Mouse (Mus musculus) hindbrain, postnatal 0 days (tissue): ENCODE data around the gene Teddm2. TPM values are rescaled to one million over a fixed set of nuclear protein-coding genes. Genes with fewer than 3 reads are reported as not detected.

Experiments
- ATAC-seq: fragments of 200-750 bp; cut with Nextera tagmentation; 2 replicates; pipeline ENCODE4 v1.8.0; 2017; ENCODE audit warnings: mild to moderate bottlenecking, moderate TSS enrichment, moderate library complexity
- DNase-seq: peaks from one replicate; pipeline ENCODE4 v3.0.0-alpha.2; 2015; ENCODE audit warnings: low spot score
- H3K27ac ChIP-seq: fragments of 300-500 bp; sonication (generic); 2 replicates; pipeline ENCODE4 v1.5.1; 2014; ENCODE audit warnings: mild to moderate bottlenecking
- H3K27me3 ChIP-seq: fragments of 300-500 bp; sonication (generic); 2 replicates; pipeline ENCODE4 v1.6.1; 2014; ENCODE audit warnings: low read length, mixed read lengths; ENCODE audit not compliant: insufficient read depth
- H3K36me3 ChIP-seq: fragments of 300-500 bp; sonication (generic); 2 replicates; pipeline ENCODE4 v1.6.1; 2014; ENCODE audit warnings: low read length, mixed read lengths; ENCODE audit not compliant: insufficient read depth
- H3K4me1 ChIP-seq: fragments of 300-500 bp; sonication (generic); 2 replicates; pipeline ENCODE4 v1.6.1; 2014; ENCODE audit warnings: antibody characterized with exemption, low read length, mixed read lengths; ENCODE audit not compliant: insufficient read depth
- H3K4me2 ChIP-seq: fragments of 300-500 bp; sonication (generic); 2 replicates; pipeline ENCODE4 v1.6.1; 2014; ENCODE audit warnings: low read depth, mild to moderate bottlenecking, low read length, moderate library complexity, mixed read lengths
- H3K4me3 ChIP-seq: fragments of 300-500 bp; sonication (generic); 2 replicates; pipeline ENCODE4 v1.5.1; 2014; ENCODE audit warnings: low read length
- H3K9ac ChIP-seq: fragments of 300-500 bp; sonication (generic); replicated peaks from 2 replicates; pipeline ENCODE4 v1.6.1; 2014; ENCODE audit warnings: mild to moderate bottlenecking, low read length, moderate library complexity, mixed read lengths
- H3K9me3 ChIP-seq: fragments of 300-500 bp; sonication (generic); 2 replicates; pipeline ENCODE4 v1.6.1; 2016; ENCODE audit warnings: low read length, mixed read lengths
- CTCF ChIP-seq: IDR thresholded peaks from 2 replicates; pipeline ENCODE4 v1.5.1; 2016; ENCODE audit warnings: antibody characterized with exemption, control low read depth, low read depth
- WGBS: fragments of 180-500 bp; shearing (Covaris S2); extraction: QIAGEN DNeasy Blood & Tissue Kit; methylation state at CpG from one replicate; pipeline ENCODE4 v1.1.7; 2014; 5-methylcytosine and 5-hydroxymethylcytosine counted together
- polyA plus RNA-seq: library from polyadenylated mRNA; unstranded; fragments of >200 nt; fragmentation: Nextera tagmentation; extraction: Ambion mirVana; gene quantifications from 2 replicates; pipeline ENCODE4 v1.2.1, GENCODE M21; 2015
- total RNA-seq: library from RNA; depleted of rRNA; stranded (reverse); fragments of >200 nt; gene quantifications from 2 replicates; pipeline ENCODE4 v1.2.3, GENCODE M21; 2014

Gene Teddm2
- total and polyA plus RNA-seq, 2 experiments from 2014 or later, result 1.4 to 1.6 TPM

DNA sequence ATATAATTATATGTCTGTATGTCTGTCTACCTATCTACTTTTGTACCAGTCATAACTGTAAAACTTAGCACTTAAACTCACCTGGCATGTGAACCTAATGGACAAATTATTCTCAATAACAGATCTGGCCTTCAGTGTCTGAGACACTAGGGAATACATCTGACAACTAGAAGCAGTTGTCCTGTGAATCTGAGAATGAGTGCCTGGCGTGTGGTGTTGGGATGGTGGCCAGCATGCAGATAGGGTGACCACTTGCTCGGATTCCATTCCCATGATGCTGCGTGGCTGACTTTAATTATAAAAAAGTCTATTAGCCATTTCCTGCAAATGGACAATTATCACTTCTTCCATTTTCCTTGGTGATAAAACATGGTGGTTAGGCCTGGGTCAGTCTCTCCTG is 5.9 kb upstream of the Teddm2 start:
- Histone ChIP-seq H3K4me2 (no peak overlapping the region), H3K27me3 (no peaks in the 10 kb centered on the region), H3K27ac (no peak overlapping the region), H3K4me3 (no peak overlapping the region), H3K36me3 (peaks cover 72% of the 10 kb centered on the region), H3K9ac (no peak overlapping the region), H3K9me3 (no peaks in the 10 kb centered on the region), H3K4me1 (peaks cover 9% of the 10 kb centered on the region; the same call in 1 of the 2 replicates)
- ATAC-seq (no peak), DNase-seq (no peak)
- TF ChIP-seq CTCF, result no peak
- 80% methylated on average over 3 of the region's 3 CpGs for WGBS

DNA sequence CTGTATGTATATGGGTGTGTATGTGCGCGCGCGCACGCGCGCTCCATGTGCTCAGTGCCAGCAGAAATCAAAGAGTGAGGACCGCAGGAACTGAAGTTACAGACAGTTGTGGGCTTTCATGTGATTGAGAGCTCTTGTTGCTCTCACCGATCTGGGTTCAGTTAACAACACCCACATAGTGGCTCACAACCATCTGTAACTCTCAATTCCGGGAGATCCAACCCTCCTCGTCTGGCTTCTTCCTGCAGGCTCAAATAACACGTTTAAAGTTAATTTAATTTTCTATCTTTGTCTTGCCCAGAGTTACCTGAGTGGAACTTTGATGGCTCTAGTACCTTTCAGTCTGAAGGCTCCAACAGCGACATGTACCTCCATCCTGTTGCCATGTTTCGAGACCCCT is 4.2 kb upstream of the Teddm2 start:
- Histone ChIP-seq H3K4me1 (peaks cover 9% of the 10 kb centered on the region; the same call in 1 of the 2 replicates), H3K4me3 (no peak overlapping the region), H3K4me2 (no peak overlapping the region), H3K27me3 (no peaks in the 10 kb centered on the region), H3K36me3 (peaks cover 59% of the 10 kb centered on the region), H3K9me3 (no peaks in the 10 kb centered on the region), H3K27ac (no peak overlapping the region), H3K9ac (no peak overlapping the region)
- 94% methylated on average over 14 of the region's 14 CpGs for WGBS
- DNase-seq (no peak), ATAC-seq (no peak)
- TF ChIP-seq CTCF, result no peak

DNA sequence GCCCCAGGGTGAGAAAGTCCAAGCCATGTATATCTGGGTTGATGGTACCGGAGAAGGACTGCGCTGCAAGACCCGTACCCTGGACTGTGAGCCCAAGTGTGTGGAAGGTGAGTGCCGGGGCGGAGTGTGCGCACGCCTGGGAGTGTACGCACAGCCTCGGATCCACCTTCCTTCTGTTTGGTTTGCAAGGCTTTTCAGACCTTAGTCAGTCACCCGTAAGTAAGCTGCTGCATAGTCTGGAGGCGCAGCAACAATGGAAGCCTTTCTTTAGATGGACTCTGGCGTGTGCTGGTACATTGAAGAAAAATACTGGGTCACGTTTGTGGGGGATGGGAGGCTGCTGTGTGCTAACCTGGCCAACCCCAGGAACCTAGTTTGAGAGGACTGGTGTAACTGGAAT is 3.0 kb upstream of the Teddm2 start:
- Histone ChIP-seq H3K9ac (peak overlapping the region; percentile 21; the same call in 1 of the 2 replicates), H3K4me2 (peak overlapping the region; percentile 72), H3K27ac (no peak overlapping the region), H3K36me3 (peaks cover 46% of the 10 kb centered on the region), H3K4me3 (peak overlapping the region; percentile 81), H3K27me3 (no peaks in the 10 kb centered on the region), H3K9me3 (no peaks in the 10 kb centered on the region), H3K4me1 (peaks cover 9% of the 10 kb centered on the region; the same call in 1 of the 2 replicates)
- DNase-seq (no peak), ATAC-seq (no peak)
- TF ChIP-seq CTCF, result no peak
- 39% methylated on average over 13 of the region's 13 CpGs for WGBS

DNA sequence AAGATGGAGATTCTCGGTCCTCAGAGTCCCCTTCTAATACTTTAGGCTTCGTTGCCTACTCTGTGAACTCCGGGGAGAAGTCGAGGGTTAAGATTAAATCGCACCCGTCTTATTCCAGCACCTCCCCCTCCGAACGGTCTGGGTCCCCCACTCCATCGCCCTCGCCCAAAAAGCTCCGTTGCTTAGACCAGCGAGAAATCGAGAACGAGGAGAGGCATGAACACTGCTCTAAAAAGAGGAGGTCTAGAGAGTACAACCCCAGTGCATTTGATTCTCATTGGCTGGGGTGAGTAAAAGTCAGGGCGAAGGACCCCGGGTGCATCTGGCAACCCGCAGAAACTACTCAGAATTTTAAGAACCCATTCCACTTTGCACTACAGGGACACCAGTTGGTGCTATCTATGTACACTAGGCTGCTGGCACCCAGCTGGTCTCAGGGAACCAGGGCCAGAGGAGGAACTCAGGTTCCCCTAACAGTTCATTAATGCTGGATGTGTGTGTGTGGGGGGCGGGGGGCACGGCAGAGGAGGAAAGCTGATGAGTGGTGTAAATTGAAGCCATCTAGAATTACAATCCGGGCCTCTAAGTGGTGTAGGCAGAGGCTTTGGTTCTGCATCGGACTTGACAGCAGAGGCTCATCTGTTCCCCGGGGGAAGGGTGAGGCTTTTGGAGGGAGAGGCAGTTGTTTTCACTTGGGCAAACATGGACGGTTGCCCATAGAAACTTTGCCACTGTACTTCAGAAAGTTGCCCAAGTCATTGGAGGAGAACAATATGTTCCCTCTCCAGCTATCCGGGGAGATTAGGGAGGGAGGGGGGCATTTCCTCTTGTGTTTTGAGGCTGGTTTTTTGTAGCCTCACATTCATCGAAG is 1.1 kb upstream of the Teddm2 start:
- peaks cover 29% of the 10 kb centered on the region for H3K36me3 ChIP-seq
- no peak for TF ChIP-seq CTCF
- H3K27me3 ChIP-seq, result no peaks in the 10 kb centered on the region
- H3K4me2 ChIP-seq, result peak overlapping the region; percentile 72
- H3K9me3 ChIP-seq, result no peaks in the 10 kb centered on the region
- ATAC-seq (no peak), DNase-seq (peak; percentile 70)
- peak overlapping the region; percentile 94 for H3K27ac ChIP-seq
- H3K4me1 ChIP-seq, result peaks cover 9% of the 10 kb centered on the region; the same call in 1 of the 2 replicates
- peak overlapping the region; percentile 81 for H3K4me3 ChIP-seq
- peak overlapping the region; percentile 73 for H3K9ac ChIP-seq
- under 1% methylated on average over 25 of the region's 25 CpGs for WGBS

- Histone ChIP-seq H3K4me1 (peaks cover 9% of the 10 kb centered on the region; the same call in 1 of the 2 replicates), H3K4me2 (peak overlapping the region; percentile 72), H3K27ac (peak overlapping the region; percentile 94), H3K9me3 (no peaks in the 10 kb centered on the region), H3K4me3 (peak overlapping the region; percentile 81), H3K27me3 (no peaks in the 10 kb centered on the region), H3K9ac (peak overlapping the region; percentile 73), H3K36me3 (peaks cover 23% of the 10 kb centered on the region)
- WGBS, result under 1% methylated on average over 33 of the region's 36 CpGs
- ATAC-seq (peak; percentile 25), DNase-seq (peak; percentile 70)
- no peak for TF ChIP-seq CTCF
These were observed 353 bp upstream of the Teddm2 start for GRCm38 (mm10) chr1:153900381-153900780.

GRCm38 (mm10) chr1:153898989-153899730 is 868 bp downstream of the Teddm2 start:
- Histone ChIP-seq H3K4me2 (peak overlapping the region; percentile 72), H3K27ac (peak overlapping the region; percentile 94), H3K36me3 (peaks cover 11% of the 10 kb centered on the region), H3K4me3 (peak overlapping the region; percentile 81), H3K27me3 (no peaks in the 10 kb centered on the region), H3K9ac (peak overlapping the region; percentile 73), H3K9me3 (no peaks in the 10 kb centered on the region), H3K4me1 (peaks cover 9% of the 10 kb centered on the region; the same call in 1 of the 2 replicates)
- no peak for DNase-seq
- no peak for TF ChIP-seq CTCF
- peak; percentile 57 for ATAC-seq
- 13% methylated on average over 22 of the region's 22 CpGs for WGBS
